Mouse (Mus musculus): ENCODE measurements around the gene Ctss.

DNA sequence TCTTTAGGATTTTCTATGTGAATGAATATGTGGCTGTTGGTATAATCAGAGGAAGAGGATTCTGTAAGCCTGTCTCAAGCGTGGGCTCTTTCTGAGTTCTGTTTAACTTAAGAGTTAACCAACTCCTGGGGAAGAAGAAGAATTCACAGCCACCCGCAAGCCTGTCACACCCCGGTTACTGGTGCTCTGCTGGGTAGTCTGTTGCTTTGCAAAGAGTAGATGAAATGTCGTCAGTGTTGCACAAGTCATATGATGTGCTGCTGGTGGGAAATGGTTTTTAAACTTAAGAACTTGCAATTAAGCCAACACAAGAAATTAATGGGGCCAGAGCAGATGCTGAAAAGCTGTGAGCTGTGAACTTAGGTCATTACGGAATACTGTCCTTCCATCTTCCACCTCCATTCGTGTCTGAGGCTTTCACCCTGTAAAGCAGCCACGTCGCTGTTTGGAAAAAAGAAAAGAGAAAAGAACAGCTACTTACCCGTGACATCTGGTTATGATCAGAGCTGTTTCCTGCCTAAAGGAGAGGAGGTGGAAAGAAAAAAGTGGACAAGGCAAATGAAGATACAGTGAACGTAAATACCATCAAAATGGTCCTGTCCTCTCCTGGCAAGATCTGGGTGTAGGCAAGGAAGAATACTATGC, 27.0 kb upstream of the Ctss start:
- no peak for TF ChIP-seq CTCF (IDR thresholded peaks at IDR 0.05)
- no peak for TF ChIP-seq POLR2A (IDR thresholded peaks at IDR 0.05; ENCODE audit: insufficient read depth, low read depth, low read length)
